ENCODE assay signal across 9 mouse cellular contexts in the genomic region with DNA sequence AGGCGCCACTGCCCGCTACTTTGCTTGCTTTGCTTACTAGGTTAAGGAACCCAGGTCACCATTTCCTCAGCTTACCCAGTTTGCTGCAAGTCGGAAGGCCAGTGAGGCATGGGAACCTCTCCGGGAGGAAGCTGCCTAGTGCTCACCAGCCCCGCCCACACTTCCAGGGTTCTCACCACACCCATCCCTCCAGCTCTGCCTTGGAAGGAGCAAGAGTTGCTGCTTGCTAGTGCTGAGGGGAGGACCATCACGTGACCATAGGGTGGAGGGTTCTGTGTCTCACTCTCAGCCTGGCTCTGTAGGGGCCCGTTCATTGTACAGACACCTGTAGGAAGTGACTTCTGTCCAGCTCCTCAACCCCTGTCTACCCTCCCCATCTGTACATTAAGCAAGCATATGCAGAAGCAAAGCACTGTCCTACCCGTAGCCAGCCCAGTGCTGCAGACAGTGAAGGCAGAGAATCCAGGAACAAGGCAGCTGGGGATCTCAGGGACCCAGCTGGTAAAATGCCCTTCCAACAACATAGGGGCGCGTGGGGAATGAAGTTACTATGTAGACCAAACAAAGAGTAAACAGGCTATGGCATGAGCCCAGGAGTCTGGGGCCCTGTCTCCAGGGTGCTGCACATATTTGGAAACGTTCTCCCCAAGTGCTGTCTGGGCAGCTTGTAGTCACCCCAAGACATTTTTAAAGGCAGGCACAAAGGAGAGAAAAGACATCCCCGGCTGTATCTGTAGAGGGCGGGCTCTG. TPM values are rescaled to one million over a fixed set of nuclear protein-coding genes. Genes with fewer than 3 reads are reported as not detected.
DNase-seq lines count a peak whose midpoint lies in the region; ATAC-seq and TF ChIP-seq lines count a peak whose summit lies in the region.
"Had no signal": no experiment of that assay in that cellular context is flagged by ENCODE, and none has a peak within 500 bp of the region (broad histone marks: within the 10 kb centered on the region; RNA-seq: fewer than 3 reads in every experiment).

No protein-coding gene starts in this region.

- 77% methylated on average over 13 of the region's 13 CpGs for WGBS in liver, embryonic 11.5 days

- no peaks in the 10 kb centered on the region for H3K27me3 ChIP-seq in liver, embryonic 11.5 days (replicated peaks; ENCODE audit: control insufficient read depth, insufficient read depth, low read length)
- H3K27me3 ChIP-seq in myocyte (ENCODE audit: control insufficient read depth, insufficient read depth, insufficient read length) = no peaks in the 10 kb centered on the region

- peaks cover 6% of the 10 kb centered on the region; the same call in 1 of the 2 replicates for H3K4me1 ChIP-seq in liver, embryonic 11.5 days (replicated peaks; ENCODE audit: control insufficient read depth, insufficient read depth, low read length)

- no peak overlapping the region for H3K27ac ChIP-seq in liver, embryonic 11.5 days (ENCODE audit: low read depth, low read length)
- H3K27ac ChIP-seq: hindbrain, embryonic 14.5 days had no signal

- no peaks in the 10 kb centered on the region; the same call in 1 of the 2 replicates for H3K36me3 ChIP-seq in liver, embryonic 11.5 days (ENCODE audit: control insufficient read depth, insufficient read depth, low read length)
- no peaks in the 10 kb centered on the region for H3K36me3 ChIP-seq in myocyte (ENCODE audit: control insufficient read depth, insufficient read depth)

- no peak overlapping the region for H3ac ChIP-seq in myocyte (ENCODE audit: control insufficient read depth, insufficient read length)

- H3K4me2 ChIP-seq in liver, embryonic 11.5 days = no peak overlapping the region
- H3K4me2 ChIP-seq in myocyte (ENCODE audit: low read depth) = no peak overlapping the region
- H3K4me2 ChIP-seq: hindbrain, embryonic 14.5 days had no signal

- no peak overlapping the region for H3K9ac ChIP-seq in liver, embryonic 11.5 days (ENCODE audit: low read depth, low read length)
- H3K9ac ChIP-seq: hindbrain, embryonic 14.5 days had no signal

- H3K4me3 ChIP-seq in liver, embryonic 11.5 days (ENCODE audit: low read depth, low read length) = no peak overlapping the region
- H3K4me3 ChIP-seq in myocyte = no peak overlapping the region

- no peaks in the 10 kb centered on the region for H3K79me2 ChIP-seq in myocyte (ENCODE audit: control insufficient read depth, insufficient read depth)

- TF ChIP-seq POLR2A in myocyte (IDR thresholded peaks at IDR 0.05; ENCODE audit: insufficient read length, low read depth) = no peak

- no peaks in the 10 kb centered on the region for H3K9me3 ChIP-seq in liver, embryonic 11.5 days (ENCODE audit: control insufficient read depth, low read length)

- DNase-seq in liver = peak; percentile 40
- no peak for DNase-seq in liver, embryonic 11.5 days (ENCODE audit: low spot score)
- DNase-seq in R1 (ENCODE audit: low read depth, low spot score) = peak; percentile 91
- DNase-seq in gastrocnemius, postnatal 25 days = peak; percentile 56
- no peak for DNase-seq in embryo, embryonic 10 days (ENCODE audit: low spot score)
- DNase-seq in kidney, postnatal 10 days = no peak
- DNase-seq: right cerebral cortex, postnatal 4 days had no signal

- no peak; the same call in 1 of the 2 replicates for ATAC-seq in liver, embryonic 11.5 days (replicated peaks; ENCODE audit: low FRiP score)

TF ChIP-seq in myocyte, 11 proteins besides CTCF, POLR2A, EP300 and RAD21:
- TF ChIP-seq MYOD1 (IDR thresholded peaks at IDR 0.05; ENCODE audit: control insufficient read depth in 1 of 3, insufficient read length in 2 of 3, low read depth in 2 of 3) (no peak), SRF (IDR thresholded peaks at IDR 0.05; ENCODE audit: control insufficient read depth, insufficient read length, low read depth) (no peak), USF1 (IDR thresholded peaks at IDR 0.05; ENCODE audit: low read depth) (peak; percentile 67), MAX (IDR thresholded peaks at IDR 0.05; ENCODE audit: low read depth) (no peak)
TF ChIP-seq in myocyte: peak in this region for 1.

RNA-seq across cellular contexts. Expression of a gene that starts 40.2 kb away (rescaled TPM):
- 28.7 and 32.8 TPM in 2 replicates for polyA plus RNA-seq in liver, embryonic 11.5 days (2014; fragmentation: Nextera tagmentation; extraction: Ambion mirVana)
- 100 to 1,000 TPM; 120 to 123 TPM for total RNA-seq in gastrocnemius, postnatal 25 days (2021)
- polyA plus RNA-seq in myocyte (2012; fragmentation: generic; extraction: Trizol) = 183 TPM

Comparison
In these comparisons a context has a peak if more than half of its experiments do, and no peak if none do; other contexts are left out.
1. DNase-seq: peak in liver (single experiment), R1 (single experiment) and gastrocnemius, postnatal 25 days (single experiment); none in liver, embryonic 11.5 days (single experiment), embryo, embryonic 10 days (single experiment) and kidney, postnatal 10 days (single experiment).